Mouse (Mus musculus) NIH3T3 (cell line): ENCODE measurements around the gene Mgst2.
A peak's percentile ranks its signal among the peaks of the same experiment; 100 is the strongest.

Experiments used
- DNase-seq: peaks from one replicate; pipeline ENCODE4 v3.0.0-alpha.2; 2012; ENCODE audit warnings: low read depth

Gene Mgst2

DNA sequence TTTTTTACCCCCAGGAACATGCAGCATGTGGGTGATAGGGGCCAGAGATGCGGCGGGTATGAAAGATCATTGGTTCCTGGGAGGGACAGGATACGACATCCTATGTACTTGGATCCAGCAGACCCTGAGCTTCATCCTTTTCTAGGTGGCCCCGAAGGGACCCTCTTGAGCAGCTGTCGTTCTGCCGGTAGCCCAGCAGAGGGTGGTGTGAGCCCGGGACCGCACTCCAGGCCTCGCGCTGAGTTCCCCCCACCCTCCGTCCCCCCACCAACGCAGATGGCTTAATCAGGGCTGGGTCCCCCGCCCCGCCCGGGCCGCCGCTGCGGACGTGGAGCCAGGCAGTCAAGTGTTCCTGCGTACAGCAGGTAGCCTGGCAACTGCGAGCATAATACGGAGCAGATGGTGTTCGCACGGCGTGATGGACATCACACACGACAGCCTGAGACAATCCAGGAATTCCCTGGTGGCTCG, 41.2 kb downstream of the Mgst2 start:
- peak; percentile 35 for DNase-seq

- DNase-seq = no peak
Measured at GRCm38 (mm10) chr3:51701950-51702349, 41.8 kb downstream of the Mgst2 start.

- no peak for DNase-seq
Measured at GRCm38 (mm10) chr3:51702701-51703286, 42.6 kb downstream of the Mgst2 start.

- DNase-seq = no peak
Measured at GRCm38 (mm10) chr3:51703478-51703877, 43.3 kb downstream of the Mgst2 start.

DNA sequence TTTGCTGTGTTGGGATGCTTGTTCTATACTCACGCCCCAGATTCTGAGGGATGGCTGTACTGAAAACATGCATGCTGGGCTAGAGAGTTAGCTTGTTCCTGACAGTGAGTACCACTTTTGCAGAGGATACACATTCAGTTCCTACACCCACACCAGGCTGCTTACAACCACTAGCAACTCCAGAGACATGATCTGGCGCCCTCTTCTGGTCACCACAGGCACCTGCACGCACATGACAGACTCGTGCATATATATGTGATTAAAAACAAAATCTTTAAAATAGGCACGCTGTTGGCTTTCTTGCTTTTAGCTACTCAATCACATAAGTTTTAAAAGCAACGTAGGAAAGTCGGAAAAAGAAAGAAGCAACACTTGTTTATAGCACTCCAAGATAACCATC, 45.1 kb downstream of the Mgst2 start:
- DNase-seq = peak; percentile 27

GRCm38 (mm10) chr3:51708375-51708745, 48.2 kb downstream of the Mgst2 start:
- DNase-seq = no peak

GRCm38 (mm10) chr3:51708746-51709411, 48.7 kb downstream of the Mgst2 start:
- peak; percentile 96 for DNase-seq

- no peak for DNase-seq
Measured at GRCm38 (mm10) chr3:51712382-51712781, 52.2 kb downstream of the Mgst2 start.

DNA sequence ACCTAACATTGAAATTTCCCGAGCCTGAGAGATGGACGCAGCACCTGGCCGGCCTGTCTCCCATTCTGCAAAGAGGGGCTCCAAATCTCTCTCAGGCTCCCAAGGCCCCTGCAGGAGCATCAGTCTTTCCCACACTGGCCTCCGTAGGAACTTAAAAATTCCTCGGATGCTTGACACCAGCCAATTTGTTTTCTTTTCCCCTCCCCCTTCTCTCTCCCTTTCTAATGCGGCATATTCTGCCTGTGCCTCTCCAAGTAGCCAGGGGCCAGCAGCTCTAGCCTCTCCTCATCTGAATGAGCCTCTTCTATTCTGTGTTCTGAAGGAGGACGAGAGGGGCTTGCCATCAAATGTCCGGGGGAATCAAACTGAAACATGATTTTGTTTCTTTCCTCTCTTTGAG, 53.1 kb downstream of the Mgst2 start:
- DNase-seq = peak; percentile 44

- no peak for DNase-seq
Measured at GRCm38 (mm10) chr3:51714469-51714868, 54.3 kb downstream of the Mgst2 start.

GRCm38 (mm10) chr3:51717455-51717854, 57.3 kb downstream of the Mgst2 start:
- peak; percentile 61 for DNase-seq

- peak; percentile 21 for DNase-seq
Measured at GRCm38 (mm10) chr3:51717909-51718308, 57.7 kb downstream of the Mgst2 start.

- peak; percentile 71 for DNase-seq
Measured at GRCm38 (mm10) chr3:51719373-51719772, 59.2 kb downstream of the Mgst2 start.

- no peak for DNase-seq
Measured at GRCm38 (mm10) chr3:51719982-51720381, 59.8 kb downstream of the Mgst2 start.

GRCm38 (mm10) chr3:51726257-51726656, 66.1 kb downstream of the Mgst2 start:
- no peak for DNase-seq

DNA sequence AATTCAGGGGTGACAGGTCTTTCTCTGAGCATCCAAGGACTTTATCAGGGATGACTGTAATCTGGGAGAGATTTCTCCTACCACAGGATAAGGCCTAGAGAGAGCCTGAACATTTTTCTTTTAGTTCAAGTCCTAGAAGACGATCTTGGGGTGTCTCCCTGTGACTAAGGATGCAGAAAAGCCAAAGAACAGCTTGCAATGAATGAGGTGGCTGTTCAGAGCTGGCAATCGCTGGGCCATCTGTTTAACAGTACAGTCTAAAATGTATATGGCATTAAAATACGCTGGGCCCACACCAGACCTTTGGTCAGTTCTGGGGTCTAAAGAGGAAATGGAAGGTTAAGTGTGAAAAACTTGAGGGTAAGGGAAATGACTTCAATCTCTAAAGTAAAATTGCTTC, 67.3 kb downstream of the Mgst2 start:
- DNase-seq = no peak

DNA sequence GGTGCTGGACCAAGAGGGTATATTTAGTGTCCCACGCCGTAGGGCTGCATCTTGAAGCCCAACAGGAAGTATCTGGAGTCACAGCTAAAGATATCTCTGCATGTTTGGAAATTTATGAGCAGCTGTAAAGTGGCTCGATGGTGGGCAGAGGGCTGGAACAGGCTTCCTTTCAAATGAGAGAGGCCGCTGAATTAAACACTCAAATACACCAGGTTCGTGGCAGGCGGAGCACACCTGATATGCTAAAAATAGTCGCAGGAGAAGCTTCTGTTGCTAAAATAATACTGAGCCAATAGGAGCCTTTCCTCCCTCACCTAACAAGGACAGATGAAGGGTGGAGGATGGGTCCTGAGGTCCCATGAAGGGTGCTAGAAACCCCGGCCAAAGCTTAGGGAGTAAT, 67.8 kb downstream of the Mgst2 start:
- no peak for DNase-seq

GRCm38 (mm10) chr3:51728456-51728855, 68.3 kb downstream of the Mgst2 start:
- no peak for DNase-seq

GRCm38 (mm10) chr3:51729109-51729918, 69.2 kb downstream of the Mgst2 start:
- DNase-seq = no peak

DNA sequence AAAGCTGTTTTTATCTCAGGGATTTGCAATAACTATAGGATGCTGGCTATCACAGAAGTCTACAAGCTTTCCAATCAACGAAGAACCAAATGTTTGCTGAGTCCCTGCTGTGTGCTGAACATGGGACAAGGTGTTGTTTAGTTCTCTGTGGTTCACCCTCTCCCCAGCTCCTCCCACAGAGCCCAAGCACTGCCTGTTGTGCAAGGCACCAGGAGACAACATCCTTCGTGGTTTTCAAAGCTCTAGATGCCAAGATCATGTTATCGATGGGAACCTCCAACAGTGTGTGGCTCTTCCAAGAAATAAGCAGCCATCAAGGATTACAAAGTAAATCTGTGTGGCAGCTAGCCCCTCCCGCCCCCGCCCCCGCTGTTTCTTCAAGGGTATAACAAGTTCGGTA, 70.5 kb downstream of the Mgst2 start:
- DNase-seq = peak; percentile 59

DNA sequence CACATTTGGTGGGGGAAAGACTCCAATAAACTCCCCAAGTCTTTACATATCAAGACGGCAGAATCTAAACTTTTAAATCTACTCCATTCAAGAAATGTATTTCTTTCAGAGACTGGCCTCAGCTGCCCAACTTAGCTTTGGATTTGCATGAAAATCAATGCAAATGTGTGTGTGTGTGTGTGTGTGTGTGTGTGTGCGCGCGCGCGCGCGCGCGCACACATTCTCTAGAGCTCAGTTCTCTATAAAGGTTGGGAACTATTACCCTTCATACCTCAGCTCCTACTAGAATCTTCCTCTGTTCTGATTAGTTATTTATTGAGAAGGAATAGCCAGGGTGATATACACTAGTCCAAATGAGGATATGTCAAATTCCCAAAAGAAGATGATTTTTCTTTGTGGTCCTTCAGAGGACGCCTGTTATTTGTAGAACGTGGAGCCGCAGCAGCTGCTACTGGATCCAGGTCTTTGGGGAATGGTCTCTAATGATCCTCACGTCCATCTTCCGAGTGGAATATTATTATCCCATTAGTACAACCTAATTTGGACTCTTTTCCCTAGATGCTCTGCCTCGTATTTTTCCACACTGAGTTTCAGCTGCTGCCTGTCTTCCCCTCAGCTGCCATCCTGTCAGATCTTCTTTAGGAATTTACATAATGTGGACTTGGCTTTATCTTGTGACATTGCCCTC, 71.9 kb downstream of the Mgst2 start:
- no peak for DNase-seq
